Mouse (Mus musculus): Measurements from ENCODE around the gene Tmem245. TPM values are rescaled to one million over a fixed set of nuclear protein-coding genes. Genes with fewer than 3 reads are reported as not detected.

Gene Tmem245
- polyA plus RNA-seq, 1 experiment = 20.5 TPM

DNA sequence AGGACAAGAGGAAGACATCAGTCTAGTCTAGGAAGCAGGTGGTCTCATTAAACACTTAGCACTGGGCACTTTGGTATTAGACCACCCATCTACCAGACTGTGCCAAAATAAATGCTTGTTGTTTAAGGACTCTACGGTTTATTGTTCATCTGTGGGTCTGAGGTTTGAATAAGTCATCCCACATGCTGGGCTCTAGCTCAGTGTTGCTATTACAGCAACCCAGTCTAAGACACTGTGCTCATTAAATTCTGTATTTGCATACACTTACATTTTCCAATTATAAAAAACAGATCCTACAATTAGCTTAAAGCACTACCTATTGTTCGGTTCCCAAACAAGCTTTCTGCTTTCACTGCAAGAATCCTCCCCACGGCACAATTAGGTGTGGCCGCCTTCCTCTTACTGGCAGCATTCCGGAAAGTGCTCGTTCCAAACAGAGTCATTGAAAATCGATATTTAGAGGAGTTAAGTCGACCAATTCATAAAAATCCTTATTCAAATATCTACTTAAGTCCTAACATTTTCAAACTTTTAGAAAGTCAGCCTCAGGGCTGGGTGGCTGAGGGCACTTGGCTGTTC, 90.8 kb downstream of the Tmem245 start:
- WGBS = 69% methylated on average over 8 of the region's 8 CpGs
- H3K4me3 ChIP-seq (replicated peaks; ENCODE audit: extremely low read depth, low read depth, low read length) = no peak overlapping the region
- no peaks in the 10 kb centered on the region; the same call in 1 of the 2 replicates for H3K4me1 ChIP-seq (ENCODE audit: control insufficient read depth, insufficient read depth, low read length)

DNA sequence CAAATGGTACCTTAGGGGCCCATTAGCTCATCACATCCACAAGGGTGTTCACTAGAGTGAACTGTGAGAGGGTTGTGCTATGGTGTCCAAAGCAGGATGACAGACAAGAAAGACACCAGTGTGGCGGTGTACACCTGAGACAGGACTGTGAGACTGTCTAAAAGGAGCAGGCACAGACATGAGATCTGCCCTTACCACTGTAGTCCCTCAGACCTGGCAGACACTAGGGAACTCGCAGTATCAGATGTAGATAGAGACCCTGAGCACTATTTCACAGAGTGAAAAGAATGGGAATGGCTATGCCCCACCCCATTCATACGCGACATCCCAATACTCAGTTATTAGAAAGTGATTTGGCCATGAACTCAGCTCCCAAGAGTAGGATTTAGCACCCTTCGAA, 91.3 kb downstream of the Tmem245 start:
- Histone ChIP-seq H3K4me3 (replicated peaks; ENCODE audit: extremely low read depth, low read depth, low read length) (no peak overlapping the region), H3K4me1 (ENCODE audit: control insufficient read depth, insufficient read depth, low read length) (no peaks in the 10 kb centered on the region; the same call in 1 of the 2 replicates)
- no peak for DNase-seq
- WGBS = 90% methylated on average over 5 of the region's 5 CpGs
- TF ChIP-seq POLR2A (IDR thresholded peaks at IDR 0.05; ENCODE audit: borderline replicate concordance, extremely low read depth, low read depth, low read length) (no peak), CTCF (IDR thresholded peaks at IDR 0.05; ENCODE audit: insufficient read depth, low read length) (no peak)

More for the DNA sequence above, 90.8 kb downstream of the Tmem245 start:
- DNase-seq = no peak
- TF ChIP-seq POLR2A (IDR thresholded peaks at IDR 0.05; ENCODE audit: borderline replicate concordance, extremely low read depth, low read depth, low read length) (no peak), CTCF (IDR thresholded peaks at IDR 0.05; ENCODE audit: insufficient read depth, low read length) (no peak)

DNA sequence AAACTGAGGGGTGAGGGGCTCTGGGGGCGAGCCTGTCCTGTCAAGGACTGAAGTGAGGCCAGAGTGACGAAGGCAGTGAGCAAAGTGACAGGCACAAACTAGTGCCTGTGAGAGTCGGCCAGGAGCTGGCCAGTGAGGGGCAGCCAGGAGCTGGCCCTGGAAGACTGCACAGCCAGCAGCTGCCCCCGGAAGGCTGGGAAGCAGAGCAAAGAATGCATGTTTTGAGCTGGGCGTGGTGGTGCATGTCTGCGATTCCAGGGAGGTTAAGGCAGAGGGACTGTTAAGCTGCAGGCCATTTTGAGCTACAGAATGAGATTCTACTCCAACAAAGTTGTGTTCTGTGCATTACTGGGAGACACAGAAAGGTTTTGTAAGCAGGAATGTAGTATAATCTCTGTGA, 96.5 kb downstream of the Tmem245 start:
- 19% methylated on average over 6 of the region's 6 CpGs for WGBS
- Histone ChIP-seq H3K4me3 (replicated peaks; ENCODE audit: extremely low read depth, low read depth, low read length) (no peak overlapping the region), H3K4me1 (ENCODE audit: control insufficient read depth, insufficient read depth, low read length) (peaks cover 4% of the 10 kb centered on the region; the same call in 1 of the 2 replicates)
- DNase-seq = no peak
- TF ChIP-seq CTCF (IDR thresholded peaks at IDR 0.05; ENCODE audit: insufficient read depth, low read length) = no peak
- no peak for TF ChIP-seq POLR2A (IDR thresholded peaks at IDR 0.05; ENCODE audit: borderline replicate concordance, extremely low read depth, low read depth, low read length)

DNA sequence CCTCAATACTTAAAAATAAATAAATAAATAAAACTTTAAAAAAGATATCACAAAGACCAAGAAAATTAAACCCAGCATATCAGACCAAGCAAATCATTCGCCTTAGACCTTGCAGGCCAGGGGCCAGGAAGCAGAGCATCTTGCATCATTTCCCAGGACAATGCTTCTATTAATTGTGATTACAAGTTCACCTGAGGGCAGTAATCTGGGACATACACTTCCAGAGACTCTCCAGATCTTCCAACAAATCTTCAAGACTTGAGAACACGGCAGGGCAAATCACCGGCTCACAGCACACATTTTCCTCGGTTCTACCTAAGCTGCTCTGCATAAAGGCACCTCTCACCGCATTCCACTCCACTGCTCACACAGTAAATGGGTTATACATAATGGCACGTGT, 99.2 kb downstream of the Tmem245 start:
- peaks cover 4% of the 10 kb centered on the region; the same call in 1 of the 2 replicates for H3K4me1 ChIP-seq (ENCODE audit: control insufficient read depth, insufficient read depth, low read length)
- 81% methylated on average over 6 of the region's 6 CpGs for WGBS
- no peak overlapping the region for H3K4me3 ChIP-seq (replicated peaks; ENCODE audit: extremely low read depth, low read depth, low read length)
- TF ChIP-seq CTCF (IDR thresholded peaks at IDR 0.05; ENCODE audit: insufficient read depth, low read length) (no peak), POLR2A (IDR thresholded peaks at IDR 0.05; ENCODE audit: borderline replicate concordance, extremely low read depth, low read depth, low read length) (no peak)
- no peak for DNase-seq

DNA sequence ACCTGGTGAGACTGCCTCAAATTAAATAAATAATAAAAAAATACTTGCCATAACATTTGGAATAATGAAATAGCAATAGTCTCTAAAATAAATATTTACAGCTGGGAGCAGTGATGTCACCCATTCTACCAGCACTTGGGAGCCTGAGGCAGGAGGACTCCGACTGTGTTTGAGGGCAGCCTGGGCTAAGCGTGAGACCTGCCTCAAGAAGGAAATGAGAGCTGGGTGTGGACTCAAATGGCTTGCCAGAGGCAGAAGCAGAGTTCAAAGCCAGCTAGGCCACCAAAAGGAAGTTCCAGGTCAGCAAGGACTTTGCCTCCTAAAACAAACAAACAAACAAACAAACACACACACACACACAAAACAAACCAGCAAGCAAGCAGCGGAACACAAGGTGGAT, 99.8 kb downstream of the Tmem245 start:
- Histone ChIP-seq H3K4me1 (ENCODE audit: control insufficient read depth, insufficient read depth, low read length) (peaks cover 4% of the 10 kb centered on the region; the same call in 1 of the 2 replicates), H3K4me3 (replicated peaks; ENCODE audit: extremely low read depth, low read depth, low read length) (no peak overlapping the region)
- WGBS = 81% methylated on average over 3 of the region's 3 CpGs
- TF ChIP-seq POLR2A (IDR thresholded peaks at IDR 0.05; ENCODE audit: borderline replicate concordance, extremely low read depth, low read depth, low read length) (no peak), CTCF (IDR thresholded peaks at IDR 0.05; ENCODE audit: insufficient read depth, low read length) (no peak)
- DNase-seq = no peak

DNA sequence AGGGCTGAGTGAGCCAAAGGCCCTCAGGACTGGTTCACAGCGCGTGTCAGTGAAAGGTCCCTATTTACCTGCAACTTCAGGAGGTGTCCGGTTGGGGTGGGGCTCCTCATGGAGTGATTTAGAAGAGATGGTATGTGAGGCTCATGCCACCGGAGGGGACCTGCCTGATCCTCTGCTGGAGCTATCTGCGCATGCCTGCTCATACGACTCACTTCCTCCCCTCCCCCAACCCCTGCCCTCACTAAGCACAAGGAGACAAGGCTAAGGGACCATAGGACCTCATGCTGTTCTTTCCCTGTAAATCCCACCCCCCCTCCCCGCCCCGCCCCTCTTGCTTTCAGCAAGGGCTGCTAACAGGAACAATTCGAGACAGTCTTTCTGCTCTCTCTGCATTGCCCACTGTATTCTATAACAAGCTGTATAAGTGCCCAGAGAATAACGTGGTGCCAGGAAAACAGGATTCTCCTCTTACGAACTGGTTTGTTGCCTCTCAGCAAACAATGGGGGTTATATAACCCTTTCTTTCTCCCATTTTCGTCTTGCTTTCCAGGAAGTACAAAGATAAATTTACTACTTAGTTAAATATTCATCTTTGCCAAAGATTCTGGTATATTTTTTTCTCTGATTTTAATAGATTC, 101.2 kb downstream of the Tmem245 start:
- no peak for DNase-seq
- peaks cover 4% of the 10 kb centered on the region; the same call in 1 of the 2 replicates for H3K4me1 ChIP-seq (ENCODE audit: control insufficient read depth, insufficient read depth, low read length)
- TF ChIP-seq POLR2A (IDR thresholded peaks at IDR 0.05; ENCODE audit: borderline replicate concordance, extremely low read depth, low read depth, low read length) = no peak
- no peak overlapping the region for H3K4me3 ChIP-seq (replicated peaks; ENCODE audit: extremely low read depth, low read depth, low read length)
- WGBS = 73% methylated on average over 12 of the region's 12 CpGs

DNA sequence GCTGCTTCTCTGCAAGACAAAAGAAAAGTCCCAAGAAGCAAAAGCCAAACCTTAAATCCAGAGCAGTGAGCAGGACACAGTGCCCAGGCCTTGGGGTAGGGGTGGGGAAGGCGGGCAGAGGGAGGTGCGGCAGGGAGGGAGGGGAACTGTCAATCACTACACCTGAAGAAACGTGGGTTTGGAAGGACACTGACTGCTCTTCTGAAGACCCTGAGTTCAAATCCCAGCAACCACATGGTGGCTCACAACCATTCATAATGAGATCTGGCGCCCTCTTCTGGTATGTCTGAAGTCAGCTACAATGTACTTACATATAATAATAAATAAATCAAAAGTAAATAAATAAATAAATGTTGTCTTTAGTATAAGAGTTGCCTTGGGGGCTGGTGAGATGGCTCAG, 102.3 kb downstream of the Tmem245 start:
- TF ChIP-seq POLR2A (IDR thresholded peaks at IDR 0.05; ENCODE audit: borderline replicate concordance, extremely low read depth, low read depth, low read length) = no peak
- no peak for TF ChIP-seq CTCF (IDR thresholded peaks at IDR 0.05; ENCODE audit: insufficient read depth, low read length)
- H3K4me1 ChIP-seq (ENCODE audit: control insufficient read depth, insufficient read depth, low read length) = no peaks in the 10 kb centered on the region
- H3K4me3 ChIP-seq (replicated peaks; ENCODE audit: extremely low read depth, low read depth, low read length) = no peak overlapping the region
- no peak for DNase-seq
- WGBS = 92% methylated on average over 4 of the region's 4 CpGs

DNA sequence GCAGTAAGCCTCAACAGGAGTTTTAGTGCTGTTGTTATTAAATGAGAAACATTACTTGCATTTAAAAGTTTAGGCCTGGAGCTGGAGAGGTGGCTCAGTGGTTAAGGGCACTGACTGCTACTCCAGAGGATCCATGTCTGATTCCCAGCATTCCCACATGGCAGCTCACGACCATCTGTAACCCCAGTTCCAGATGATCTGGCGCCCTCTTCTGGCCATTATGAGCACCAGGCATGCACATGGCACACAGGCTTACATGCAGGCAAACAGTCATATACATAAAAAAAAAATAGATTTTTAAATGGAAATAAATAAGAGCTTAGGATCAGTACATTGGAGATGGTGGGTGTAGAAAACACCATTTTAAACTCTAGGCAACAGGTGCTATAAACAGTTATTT, 103.3 kb downstream of the Tmem245 start:
- WGBS = 92% methylated on average over 2 of the region's 2 CpGs
- DNase-seq = no peak
- H3K4me1 ChIP-seq (ENCODE audit: control insufficient read depth, insufficient read depth, low read length) = no peaks in the 10 kb centered on the region

DNA sequence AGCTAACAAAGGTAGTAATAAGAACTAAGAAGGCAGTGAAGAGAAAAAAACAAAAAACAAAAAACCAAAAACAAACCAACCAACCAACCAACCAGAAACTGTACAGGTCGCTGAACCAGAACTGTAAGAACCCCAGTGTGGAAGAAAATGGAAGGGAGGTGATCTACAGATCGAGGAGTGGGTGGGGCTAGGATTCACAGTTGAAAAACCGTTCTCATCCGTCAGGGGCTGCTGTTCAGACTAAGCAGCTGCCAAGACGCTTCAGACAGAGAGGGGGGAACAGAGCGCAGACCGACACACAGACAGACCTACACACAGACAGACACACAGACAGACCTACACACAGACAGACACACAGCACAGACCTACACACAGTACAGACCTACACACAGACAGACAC, 104.7 kb downstream of the Tmem245 start:
- H3K4me3 ChIP-seq (replicated peaks; ENCODE audit: extremely low read depth, low read depth, low read length) = no peak overlapping the region
- DNase-seq = no peak
- no peak for TF ChIP-seq CTCF (IDR thresholded peaks at IDR 0.05; ENCODE audit: insufficient read depth, low read length)
- no peak for TF ChIP-seq POLR2A (IDR thresholded peaks at IDR 0.05; ENCODE audit: borderline replicate concordance, extremely low read depth, low read depth, low read length)
- no peaks in the 10 kb centered on the region for H3K4me1 ChIP-seq (ENCODE audit: control insufficient read depth, insufficient read depth, low read length)
- 70% methylated on average over 7 of the region's 7 CpGs for WGBS

More for the DNA sequence above, 103.3 kb downstream of the Tmem245 start:
- H3K4me3 ChIP-seq (replicated peaks; ENCODE audit: extremely low read depth, low read depth, low read length) = no peak overlapping the region
- no peak for TF ChIP-seq POLR2A (IDR thresholded peaks at IDR 0.05; ENCODE audit: borderline replicate concordance, extremely low read depth, low read depth, low read length)
- TF ChIP-seq CTCF (IDR thresholded peaks at IDR 0.05; ENCODE audit: insufficient read depth, low read length) = 0 out of 2 replicates have a peak, but pooled peaks have one; percentile 13

DNA sequence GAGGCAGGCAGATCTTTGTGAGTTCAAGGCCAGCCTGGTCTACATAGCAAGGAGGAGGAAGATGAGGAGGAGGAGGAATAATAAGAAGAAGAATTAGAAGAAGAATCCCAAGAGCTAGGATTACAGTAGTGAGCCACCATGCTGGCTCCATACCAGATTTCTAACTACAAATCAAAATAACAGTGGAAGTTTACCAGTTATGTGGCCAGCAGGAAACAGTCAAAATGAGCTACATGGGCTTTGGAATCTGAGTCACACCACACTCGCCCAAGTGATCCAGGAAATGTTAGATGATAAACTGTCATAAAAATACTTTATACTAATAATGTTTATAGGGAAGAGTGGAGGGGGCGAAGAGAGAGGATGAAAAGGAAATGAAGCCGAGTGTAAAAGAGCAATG, 106.9 kb downstream of the Tmem245 start:
- Histone ChIP-seq H3K4me3 (replicated peaks; ENCODE audit: extremely low read depth, low read depth, low read length) (no peak overlapping the region), H3K4me1 (ENCODE audit: control insufficient read depth, insufficient read depth, low read length) (no peaks in the 10 kb centered on the region)
- WGBS = 56% methylated on average over 3 of the region's 3 CpGs
- no peak for TF ChIP-seq CTCF (IDR thresholded peaks at IDR 0.05; ENCODE audit: insufficient read depth, low read length)
- TF ChIP-seq POLR2A (IDR thresholded peaks at IDR 0.05; ENCODE audit: borderline replicate concordance, extremely low read depth, low read depth, low read length) = no peak
- no peak for DNase-seq

All from lung, adult 2 months (tissue).